In genomic region chr5:124115531-124115930, GRCm38 (mm10) we compare ENCODE assay signal across 8 mouse cellular contexts. TPM values are rescaled to one million over a fixed set of nuclear protein-coding genes. Genes with fewer than 3 reads are reported as not detected.
A peak's percentile ranks its signal among the peaks of the same experiment; 100 is the strongest.
DNase-seq lines count a peak whose midpoint lies in the region; ATAC-seq and TF ChIP-seq lines count a peak whose summit lies in the region.

No protein-coding gene starts in this region.

- no peak for DNase-seq in kidney, adult 2 months
- DNase-seq in kidney, adult 8-10 months: no peak
- DNase-seq in NIH3T3 (ENCODE audit: low read depth): peak; percentile 63
- DNase-seq in hindbrain, embryonic 14.5 days (ENCODE audit: low spot score): no peak
- no peak for DNase-seq in urinary bladder, postnatal 4 days (ENCODE audit: low spot score in 2 of 2)
- no peak for DNase-seq in left cerebral cortex, postnatal 36 days (ENCODE audit: low spot score in 2 of 2)
- DNase-seq in Muller cell, postnatal 12 days (ENCODE audit: inconsistent ontology term): no peak

- TF ChIP-seq CTCF in kidney, adult 2 months (conservative IDR thresholded peaks at IDR 0.05; ENCODE audit: insufficient read depth, insufficient read length, low read depth, low read length): no peak

- no peak for TF ChIP-seq POLR2A in kidney, adult 2 months (IDR thresholded peaks at IDR 0.05; ENCODE audit: low read depth, low read length)

- peaks cover 8% of the 10 kb centered on the region for H3K4me1 ChIP-seq in kidney, adult 2 months (ENCODE audit: control insufficient read depth, insufficient read depth, low read length)
- peaks cover 27% of the 10 kb centered on the region for H3K4me1 ChIP-seq in hindbrain, embryonic 14.5 days (replicated peaks; ENCODE audit: control insufficient read depth, insufficient read depth, low read length)
- H3K4me1 ChIP-seq in midbrain, embryonic 15.5 days: peaks cover 45% of the 10 kb centered on the region

- WGBS in kidney, adult 2 months: 25% methylated on average over 7 of the region's 7 CpGs
- whole genome bisulfite sequencing in hindbrain, embryonic 14.5 days: 23% methylated on average over 7 of the region's 7 CpGs
- WGBS in midbrain, embryonic 15.5 days: 25% methylated on average over 7 of the region's 7 CpGs

- ATAC-seq in hindbrain, embryonic 14.5 days (ENCODE audit: low FRiP score): no peak
- ATAC-seq in midbrain, embryonic 15.5 days (replicated peaks): no peak

- H3K27me3 ChIP-seq in kidney, adult 2 months (replicated peaks; ENCODE audit: control insufficient read depth, insufficient read depth, low read length): no peaks in the 10 kb centered on the region
- no peaks in the 10 kb centered on the region for H3K27me3 ChIP-seq in hindbrain, embryonic 14.5 days (ENCODE audit: control insufficient read depth, insufficient read depth, low read length)
- no peaks in the 10 kb centered on the region for H3K27me3 ChIP-seq in midbrain, embryonic 15.5 days (replicated peaks)

- H3K27ac ChIP-seq in kidney, adult 2 months (ENCODE audit: insufficient read depth, low read depth, low read length): no peak overlapping the region
- peak overlapping the region; percentile 85 for H3K27ac ChIP-seq in hindbrain, embryonic 14.5 days
- H3K27ac ChIP-seq in midbrain, embryonic 15.5 days: peak overlapping the region; percentile 83

- H3K36me3 ChIP-seq in kidney, adult 2 months (ENCODE audit: control insufficient read depth, insufficient read depth, low read length): no peaks in the 10 kb centered on the region
- H3K36me3 ChIP-seq in hindbrain, embryonic 14.5 days (replicated peaks; ENCODE audit: control insufficient read depth, insufficient read depth): peaks cover 45% of the 10 kb centered on the region
- H3K36me3 ChIP-seq in midbrain, embryonic 15.5 days (replicated peaks): peaks cover 10% of the 10 kb centered on the region; the same call in 1 of the 2 replicates

- H3K4me3 ChIP-seq in kidney, adult 2 months (ENCODE audit: insufficient read depth, low read depth, low read length): peak overlapping the region; percentile 100
- peak overlapping the region; percentile 85 for H3K4me3 ChIP-seq in hindbrain, embryonic 14.5 days (replicated peaks; ENCODE audit: low read length)
- H3K4me3 ChIP-seq in midbrain, embryonic 15.5 days: peak overlapping the region; percentile 76

- intact Hi-C loops in left cerebral cortex, postnatal 36 days (cut with DNase I): no loop called here

- H3K4me2 ChIP-seq in hindbrain, embryonic 14.5 days (replicated peaks): peak overlapping the region; percentile 93
- H3K4me2 ChIP-seq in midbrain, embryonic 15.5 days: peak overlapping the region; percentile 97

- H3K9me3 ChIP-seq in hindbrain, embryonic 14.5 days (ENCODE audit: control insufficient read depth, low read length): no peaks in the 10 kb centered on the region
- H3K9me3 ChIP-seq in midbrain, embryonic 15.5 days: no peaks in the 10 kb centered on the region

- peak overlapping the region; percentile 93 for H3K9ac ChIP-seq in hindbrain, embryonic 14.5 days
- peak overlapping the region; percentile 81 for H3K9ac ChIP-seq in midbrain, embryonic 15.5 days

RNA-seq across cellular contexts. Expression of gene Arl6ip4, which starts 0.4 kb away (rescaled TPM):
- 28.9 and 31.5 TPM in 2 replicates for polyA plus RNA-seq in kidney, adult 2 months (2012; rRNA removed)
- 62.6 and 72.1 TPM in 2 replicates for polyA plus RNA-seq in hindbrain, embryonic 14.5 days (2014; fragmentation: Nextera tagmentation; extraction: Ambion mirVana)
- polyA plus RNA-seq in midbrain, embryonic 15.5 days (2015; fragmentation: Nextera tagmentation; extraction: Ambion mirVana): 79.6 and 81.1 TPM in 2 replicates
- 10 to 100 TPM; 50.3 to 62.4 TPM for total RNA-seq in left cerebral cortex, postnatal 36 days (2021)

RNA-seq across cellular contexts. Expression of gene Ogfod2, which starts 3.4 kb away (rescaled TPM):
- polyA plus RNA-seq in kidney, adult 2 months (2012; rRNA removed): 54.9 and 71.9 TPM in 2 replicates
- polyA plus RNA-seq in hindbrain, embryonic 14.5 days (2014; fragmentation: Nextera tagmentation; extraction: Ambion mirVana): 21.8 and 26.4 TPM in 2 replicates
- polyA plus RNA-seq in midbrain, embryonic 15.5 days (2015; fragmentation: Nextera tagmentation; extraction: Ambion mirVana): 37.7 and 38.0 TPM in 2 replicates
- 10 to 100 TPM; 37.3 to 37.8 TPM for total RNA-seq in left cerebral cortex, postnatal 36 days (2021)

RNA-seq across cellular contexts. Expression of gene Abcb9, which starts 19.9 kb away (rescaled TPM):
- 8.1 and 8.5 TPM in 2 replicates for polyA plus RNA-seq in kidney, adult 2 months (2012; rRNA removed)
- polyA plus RNA-seq in hindbrain, embryonic 14.5 days (2014; fragmentation: Nextera tagmentation; extraction: Ambion mirVana): 13.2 and 14.5 TPM in 2 replicates
- 16.0 and 17.7 TPM in 2 replicates for polyA plus RNA-seq in midbrain, embryonic 15.5 days (2015; fragmentation: Nextera tagmentation; extraction: Ambion mirVana)
- 10 to 100 TPM; 55.9 to 57.5 TPM for total RNA-seq in left cerebral cortex, postnatal 36 days (2021)
